29 mouse cellular contexts compared by ENCODE assay signal in the genomic region with DNA sequence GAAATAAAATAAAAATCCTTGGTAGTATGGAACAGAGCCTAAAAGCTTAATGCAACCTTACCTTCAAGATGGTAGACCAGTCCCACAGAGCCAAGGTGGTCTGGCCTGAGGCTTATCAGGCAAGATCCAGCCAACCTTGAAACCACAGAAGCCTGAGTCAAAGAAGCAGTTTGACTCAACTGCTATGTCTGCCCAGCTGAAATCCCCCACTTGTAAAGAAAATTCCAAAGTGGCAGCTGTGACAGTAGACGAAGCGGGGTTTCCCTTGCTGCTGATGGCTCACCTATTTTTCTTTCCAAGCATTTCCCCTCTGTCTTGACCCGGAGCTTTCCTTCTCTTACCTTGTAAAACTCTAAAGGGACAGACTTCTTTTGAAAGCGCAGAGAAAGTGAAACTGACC. TPM values are rescaled to one million over a fixed set of nuclear protein-coding genes. Genes with fewer than 3 reads are reported as not detected.
DNase-seq lines count a peak whose midpoint lies in the region; ATAC-seq and TF ChIP-seq lines count a peak whose summit lies in the region.
"Had no signal": no experiment of that assay in that cellular context is flagged by ENCODE, and none has a peak within 500 bp of the region (broad histone marks: within the 10 kb centered on the region; RNA-seq: fewer than 3 reads in every experiment).

No protein-coding gene starts in this region.

- TF ChIP-seq RAD21 in CH12.LX (IDR thresholded peaks at IDR 0.05; ENCODE audit: low read depth, low read length) = no peak; the same call in 1 of the 2 replicates

- in situ Hi-C loops in CH12.LX (cut with MboI; ENCODE audit: low pct_ligation_motif_present, low pct_unique_long_range_greater_than_20kb, low sequenced_read_pairs) = no loop called here

- TF ChIP-seq POLR2A in spleen, adult 2 months (IDR thresholded peaks at IDR 0.05; ENCODE audit: low read depth, low read length) = no peak
- no peak for TF ChIP-seq POLR2A in CH12.LX (IDR thresholded peaks at IDR 0.05; ENCODE audit: low read depth, low read length)

- TF ChIP-seq CTCF in spleen, adult 2 months (IDR thresholded peaks at IDR 0.05; ENCODE audit: extremely low read depth, insufficient read depth, insufficient read length, insufficient replicate concordance) = no peak
- TF ChIP-seq CTCF in CH12.LX (conservative IDR thresholded peaks at IDR 0.05 in 1 of 2, IDR thresholded peaks at IDR 0.05 in 1 of 2; ENCODE audit: low read depth in 2 of 2, low read length in 2 of 2) = no peak

- no peaks in the 10 kb centered on the region for H3K27me3 ChIP-seq in spleen, adult 2 months (ENCODE audit: control insufficient read depth, insufficient read depth, low read length)
- no peaks in the 10 kb centered on the region for H3K27me3 ChIP-seq in CH12.LX (replicated peaks)
- H3K27me3 ChIP-seq in midbrain, embryonic 11.5 days (ENCODE audit: control insufficient read depth, insufficient read depth, low read length) = no peaks in the 10 kb centered on the region
- H3K27me3 ChIP-seq: embryonic facial prominence, embryonic 15.5 days; forebrain, embryonic 15.5 days; heart, embryonic 13.5 days; limb, embryonic 15.5 days had no signal

- dilution Hi-C loops in CH12.LX (cut with MboI; ENCODE audit: extremely low pct_ligation_motif_present, extremely low pct_unique_long_range_greater_than_20kb, low sequenced_read_pairs) = no loop called here

- H3K4me2 ChIP-seq in CH12.LX (ENCODE audit: insufficient read depth, low read depth, poor library complexity, severe bottlenecking) = peak overlapping the region; percentile 80
- no peak overlapping the region for H3K4me2 ChIP-seq in midbrain, embryonic 11.5 days
- H3K4me2 ChIP-seq: embryonic facial prominence, embryonic 15.5 days; forebrain, embryonic 15.5 days; heart, embryonic 13.5 days; hindbrain, embryonic 14.5 days; limb, embryonic 15.5 days; lung, embryonic 14.5 days had no signal

- no peak for DNase-seq in spleen, adult 2 months (ENCODE audit: low read depth in 1 of 2, low spot score in 2 of 2)
- DNase-seq in spleen, postnatal 10 days (ENCODE audit: low spot score in 2 of 2) = no peak
- DNase-seq in CH12.LX (ENCODE audit: extremely low read depth) = peak; percentile 86
- no peak for DNase-seq in midbrain, embryonic 11.5 days (ENCODE audit: low spot score, missing footprints)
- DNase-seq in cerebellum, postnatal 4 days (ENCODE audit: low spot score in 2 of 2) = no peak
- DNase-seq in gastrocnemius, adult 8-10 months (ENCODE audit: low spot score in 2 of 2) = no peak
- DNase-seq: adrenal gland, adult 2 months; cerebellum, adult 18-20 months; cerebellum, postnatal 14 days; gastrocnemius, postnatal 14 days; heart, adult 2 months; kidney, adult 8-10 months; kidney, postnatal 10 days; left cerebral cortex, postnatal 4 days; lung, embryonic 14.5 days had no signal

- H3K9ac ChIP-seq in CH12.LX (ENCODE audit: insufficient read depth, low read depth) = peak overlapping the region; percentile 43; the same call in 1 of the 2 replicates
- no peak overlapping the region for H3K9ac ChIP-seq in midbrain, embryonic 11.5 days (ENCODE audit: low read length)
- H3K9ac ChIP-seq: embryonic facial prominence, embryonic 15.5 days; forebrain, embryonic 15.5 days; heart, embryonic 13.5 days; hindbrain, embryonic 14.5 days; limb, embryonic 15.5 days; lung, embryonic 14.5 days had no signal

- peak overlapping the region; percentile 55 for H3K4me3 ChIP-seq in spleen, adult 2 months (ENCODE audit: extremely low read depth, insufficient read depth, insufficient read length)
- H3K4me3 ChIP-seq in CH12.LX (replicated peaks in 1 of 3; ENCODE audit: low read depth in 2 of 3, low read length in 2 of 3, poor library complexity in 1 of 3) = peak overlapping the region in 1 of 3 experiments; percentile 5
- H3K4me3 ChIP-seq in midbrain, embryonic 11.5 days (ENCODE audit: low read depth, low read length) = no peak overlapping the region
- H3K4me3 ChIP-seq: embryonic facial prominence, embryonic 15.5 days; forebrain, embryonic 15.5 days; heart, adult 2 months; heart, embryonic 13.5 days; limb, embryonic 15.5 days had no signal

- ATAC-seq in granulocyte monocyte progenitor cell, adult 5-6 weeks (replicated peaks; ENCODE audit: poor library complexity, severe bottlenecking) = peak; percentile 16; the same call in 1 of the 2 replicates
- ATAC-seq in neutrophil, adult 5-6 weeks (ENCODE audit: extremely low read depth, insufficient number of reproducible peaks, low FRiP score, poor library complexity, severe bottlenecking) = peak; percentile 50; the same call in 1 of the 2 replicates
- ATAC-seq in midbrain, embryonic 11.5 days (ENCODE audit: low FRiP score) = no peak
- ATAC-seq: forebrain, embryonic 15.5 days had no signal

- no peaks in the 10 kb centered on the region for H3K9me3 ChIP-seq in CH12.LX (replicated peaks; ENCODE audit: low read length)
- no peaks in the 10 kb centered on the region for H3K9me3 ChIP-seq in midbrain, embryonic 11.5 days (ENCODE audit: control insufficient read depth, low read length)
- H3K9me3 ChIP-seq: embryonic facial prominence, embryonic 15.5 days; forebrain, embryonic 15.5 days; heart, embryonic 13.5 days; limb, embryonic 15.5 days had no signal

- peaks cover 2% of the 10 kb centered on the region for H3K79me2 ChIP-seq in CH12.LX (replicated peaks; ENCODE audit: control insufficient read depth, extremely low read depth, insufficient read depth, poor library complexity, severe bottlenecking)

- peak; percentile 97 for TF ChIP-seq EP300 in CH12.LX (IDR thresholded peaks at IDR 0.05; ENCODE audit: low read length)

- H3K4me1 ChIP-seq in spleen, adult 2 months (ENCODE audit: control insufficient read depth, insufficient read depth, insufficient read length) = peaks cover 15% of the 10 kb centered on the region
- H3K4me1 ChIP-seq in CH12.LX (ENCODE audit: control insufficient read depth in 1 of 2, insufficient read depth in 2 of 2) = peaks cover 13 to 82% of the 10 kb centered on the region in 2 experiments
- H3K4me1 ChIP-seq in midbrain, embryonic 11.5 days (ENCODE audit: control insufficient read depth, insufficient read depth, low read length) = no peaks in the 10 kb centered on the region
- H3K4me1 ChIP-seq: embryonic facial prominence, embryonic 15.5 days; forebrain, embryonic 15.5 days; heart, embryonic 13.5 days; limb, embryonic 15.5 days had no signal

- peak overlapping the region; percentile 77 for H3K27ac ChIP-seq in spleen, adult 2 months (ENCODE audit: insufficient read depth, low read length)
- H3K27ac ChIP-seq in CH12.LX (ENCODE audit: insufficient read depth, low read depth) = peak overlapping the region; percentile 57; the same call in 1 of the 2 replicates
- no peak overlapping the region for H3K27ac ChIP-seq in midbrain, embryonic 11.5 days (ENCODE audit: low read depth, low read length)
- H3K27ac ChIP-seq: embryonic facial prominence, embryonic 15.5 days; forebrain, embryonic 15.5 days; heart, adult 2 months; heart, embryonic 13.5 days; hindbrain, embryonic 14.5 days; limb, embryonic 15.5 days had no signal

- H3K36me3 ChIP-seq in spleen, adult 2 months (ENCODE audit: control insufficient read depth, insufficient read depth, low read length) = no peaks in the 10 kb centered on the region
- H3K36me3 ChIP-seq in CH12.LX (replicated peaks in 1 of 2; ENCODE audit: control insufficient read depth in 1 of 2, insufficient read depth in 1 of 2, low read length in 1 of 2) = peaks cover 52 to 76% of the 10 kb centered on the region in 2 experiments
- no peaks in the 10 kb centered on the region for H3K36me3 ChIP-seq in midbrain, embryonic 11.5 days (ENCODE audit: control insufficient read depth, insufficient read depth, low read length)
- H3K36me3 ChIP-seq: embryonic facial prominence, embryonic 15.5 days; forebrain, embryonic 15.5 days; heart, embryonic 13.5 days; limb, embryonic 15.5 days had no signal

- WGBS in spleen, adult 2 months = 30% methylated on average over 4 of the region's 4 CpGs
- 92% methylated on average over 4 of the region's 4 CpGs for WGBS in midbrain, embryonic 11.5 days

TF ChIP-seq in CH12.LX, 34 proteins besides CTCF, POLR2A, EP300 and RAD21 (continues in another document):
- TF ChIP-seq MEF2A (IDR thresholded peaks at IDR 0.05; ENCODE audit: borderline replicate concordance, low read depth, low read length) (peak; percentile 91), CHD2 (IDR thresholded peaks at IDR 0.05; ENCODE audit: low read length) (peak; percentile 81), E2F4 (IDR thresholded peaks at IDR 0.05; ENCODE audit: insufficient replicate concordance, low read depth, low read length) (no peak), MXI1 (IDR thresholded peaks at IDR 0.05; ENCODE audit: low read depth, low read length) (no peak), ETS1 (conservative IDR thresholded peaks at IDR 0.05; ENCODE audit: low read depth, low read length) (peak; percentile 99), JUND (conservative IDR thresholded peaks at IDR 0.05; ENCODE audit: low read depth, low read length) (peak; percentile 88), CHD1 (IDR thresholded peaks at IDR 0.05; ENCODE audit: low read depth, low read length) (no peak), SMC3 (IDR thresholded peaks at IDR 0.05; ENCODE audit: low read depth, low read length) (no peak), KAT2A (IDR thresholded peaks at IDR 0.05; ENCODE audit: insufficient replicate concordance, low read length) (no peak), JUN (IDR thresholded peaks at IDR 0.05; ENCODE audit: insufficient read depth, low read depth, low read length) (peak; percentile 83), SIN3A (IDR thresholded peaks at IDR 0.05; ENCODE audit: low read length) (no peak)

RNA-seq across cellular contexts. Expression of a gene that starts 23.2 kb away (rescaled TPM):
- 0.79 and 1.1 TPM in 2 replicates for polyA plus RNA-seq in spleen, adult 2 months (2012; rRNA removed)
- total RNA-seq in CH12.LX (2012; rRNA removed) = 56.8 and 65.0 TPM in 2 replicates
- total RNA-seq in CH12.LX (2014; rRNA removed) = 119 and 138 TPM in 2 replicates
- polyA plus RNA-seq in CH12.LX (2012; ENCODE audit: insufficient read length, low read depth) = 69.0 and 70.2 TPM in 2 replicates
- total RNA-seq in granulocyte monocyte progenitor cell, adult 5-6 weeks (2014; fragmentation: Nextera tagmentation) = not detected in 2 replicates
- total RNA-seq in granulocyte monocyte progenitor cell, adult 5-6 weeks (2017) = 0.15 and 1.4 TPM in 2 replicates
- 25.5 and 30.4 TPM in 2 replicates for total RNA-seq in neutrophil, adult 5-6 weeks (2017)
- not detected in 2 replicates for polyA plus RNA-seq in midbrain, embryonic 11.5 days (2014; fragmentation: Nextera tagmentation; extraction: Ambion mirVana)
- total RNA-seq in gastrocnemius, adult 8-10 months (2022) = not detected
- total RNA-seq: adrenal gland, adult 2 months; adrenal gland, postnatal 4 days; gastrocnemius, postnatal 14 days; heart, postnatal 25 days; layer of hippocampus, postnatal 10 days; left cerebral cortex, adult 8-10 months; left cerebral cortex, postnatal 4 days; midbrain, postnatal 0 days had no signal
- polyA plus RNA-seq: adrenal gland, adult 2 months; heart, embryonic 13.5 days; hindbrain, embryonic 14.5 days; intestine, embryonic 14.5 days; lung, embryonic 14.5 days; stomach, embryonic 14.5 days had no signal

RNA-seq across cellular contexts. Expression of a gene that starts 43.3 kb away (rescaled TPM):
- 9.0 and 10.5 TPM in 2 replicates for polyA plus RNA-seq in spleen, adult 2 months (2012; rRNA removed)
- 106 and 155 TPM in 2 replicates for total RNA-seq in CH12.LX (2012; rRNA removed)
- 239 and 286 TPM in 2 replicates for total RNA-seq in CH12.LX (2014; rRNA removed)
- polyA plus RNA-seq in CH12.LX (2012; ENCODE audit: insufficient read length, low read depth) = 159 and 195 TPM in 2 replicates
- 41.2 and 45.9 TPM in 2 replicates for total RNA-seq in granulocyte monocyte progenitor cell, adult 5-6 weeks (2014; fragmentation: Nextera tagmentation)
- 103 and 109 TPM in 2 replicates for total RNA-seq in granulocyte monocyte progenitor cell, adult 5-6 weeks (2017)
- total RNA-seq in neutrophil, adult 5-6 weeks (2017) = 93.4 and 106 TPM in 2 replicates
- polyA plus RNA-seq in midbrain, embryonic 11.5 days (2014; fragmentation: Nextera tagmentation; extraction: Ambion mirVana) = 79.8 and 94.0 TPM in 2 replicates
- 10 to 100 TPM; 18.1 to 26.2 (median 21.5) TPM for total RNA-seq in gastrocnemius, adult 8-10 months (2022)

Comparison
In these comparisons a context has a peak if more than half of its experiments do, and no peak if none do; other contexts are left out.
1. RNA of a gene that starts 23.2 kb away (total RNA-seq): 56.8 to 138 TPM in CH12.LX and 25.5 to 30.4 TPM in neutrophil, adult 5-6 weeks; 0.15 to 1.4 TPM in granulocyte monocyte progenitor cell, adult 5-6 weeks and not detected in gastrocnemius, adult 8-10 months; every median in the first group is over 10 times any median in the second.